Mouse (Mus musculus) intestine, postnatal 0 days (tissue): ENCODE data around the gene Sec24a. TPM values are rescaled to one million over a fixed set of nuclear protein-coding genes. Genes with fewer than 3 reads are reported as not detected.
A peak's percentile ranks its signal among the peaks of the same experiment; 100 is the strongest.
"Not testable (repeated sequence)": the region's sequence is repeated elsewhere in the genome, so short reads cannot be mapped to it uniquely, and the experiment has no call there.

Experiments
- ATAC-seq: fragments of 200-750 bp; cut with Nextera tagmentation; 2 replicates; pipeline ENCODE4 v1.8.0; 2017; ENCODE audit warnings: mild to moderate bottlenecking, moderate TSS enrichment, moderate library complexity
- H3K27ac ChIP-seq: fragments of 300-500 bp; sonication (generic); 2 replicates; pipeline ENCODE4 v1.5.1; 2014; ENCODE audit warnings: mild to moderate bottlenecking, low read depth, low read length, moderate library complexity
- H3K27me3 ChIP-seq: fragments of 300-500 bp; sonication (generic); replicated peaks from 2 replicates; pipeline ENCODE4 v1.6.1; 2014; ENCODE audit warnings: low read length, mixed read lengths; ENCODE audit not compliant: control insufficient read depth, insufficient read depth
- H3K36me3 ChIP-seq: fragments of 300-500 bp; sonication (generic); 2 replicates; pipeline ENCODE4 v1.6.1; 2014; ENCODE audit warnings: mild to moderate bottlenecking, moderate library complexity; ENCODE audit not compliant: control insufficient read depth, insufficient read depth
- H3K4me1 ChIP-seq: fragments of 300-500 bp; sonication (generic); replicated peaks from 2 replicates; pipeline ENCODE4 v1.6.1; 2014; ENCODE audit warnings: antibody characterized with exemption, low read length, mixed read lengths; ENCODE audit not compliant: control insufficient read depth, insufficient read depth
- H3K4me2 ChIP-seq: fragments of 300-500 bp; sonication (generic); replicated peaks from 2 replicates; pipeline ENCODE4 v1.6.1; 2014; ENCODE audit warnings: low read depth, mild to moderate bottlenecking, moderate library complexity
- H3K4me3 ChIP-seq: fragments of 300-500 bp; sonication (generic); 2 replicates; pipeline ENCODE4 v1.5.1; 2014; ENCODE audit warnings: low read depth, low read length
- H3K9ac ChIP-seq: fragments of 300-500 bp; sonication (generic); 2 replicates; pipeline ENCODE4 v1.6.1; 2014; ENCODE audit warnings: mild to moderate bottlenecking, low read depth, low read length
- H3K9me3 ChIP-seq: fragments of 300-500 bp; sonication (generic); 2 replicates; pipeline ENCODE4 v1.6.1; 2016; ENCODE audit warnings: mixed run types; ENCODE audit not compliant: control insufficient read depth
- CTCF ChIP-seq: sonication (generic); IDR thresholded peaks from 2 replicates; pipeline ENCODE4 v1.5.1; 2016; ENCODE audit warnings: low read depth, mild to moderate bottlenecking, control low read depth, antibody characterized with exemption, moderate library complexity
- WGBS: fragments of 180-500 bp; shearing (Covaris S2); extraction: QIAGEN DNeasy Blood & Tissue Kit; methylation state at CpG from one replicate; pipeline ENCODE4 v1.1.7; 2014; 5-methylcytosine and 5-hydroxymethylcytosine counted together
- polyA plus RNA-seq: library from polyadenylated mRNA; unstranded; fragments of >200 nt; fragmentation: Nextera tagmentation; extraction: Ambion mirVana; gene quantifications from 2 replicates; pipeline ENCODE4 v1.2.1, GENCODE M21; 2015

Sec24a gene
- polyA plus RNA-seq, 1 experiment from 2014 or later, result 47.1 TPM

DNA sequence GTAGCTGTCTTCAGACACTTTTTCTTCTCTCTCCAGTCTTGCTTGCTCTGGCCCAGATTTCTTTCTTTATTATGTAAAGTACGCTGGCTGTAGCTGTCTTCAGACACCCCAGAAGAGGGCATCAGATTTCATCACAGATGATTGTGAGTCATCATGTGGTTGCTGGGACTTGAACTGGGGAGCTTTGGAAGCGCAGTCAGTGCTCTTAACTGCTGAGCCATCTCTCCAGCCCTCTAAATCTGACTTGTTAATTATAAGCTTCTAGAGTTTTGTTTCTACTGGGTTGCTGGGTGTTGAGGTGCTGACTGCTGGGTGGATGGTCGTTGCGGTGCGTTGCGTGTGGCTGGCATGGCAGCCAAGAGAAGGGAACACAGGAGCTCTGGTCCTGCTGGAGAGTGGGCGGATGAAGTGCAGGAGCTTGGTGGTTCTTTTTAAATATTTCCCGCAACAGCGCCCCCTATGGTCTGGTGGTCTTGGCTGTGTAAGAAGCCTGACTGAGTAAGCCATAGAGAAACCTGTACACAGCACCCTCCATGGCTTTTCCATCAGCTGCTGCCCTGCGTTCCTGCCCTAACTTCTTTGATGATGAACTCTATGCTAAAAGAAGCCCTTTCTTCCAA, 59.9 kb downstream of the Sec24a start:
- H3K4me3 ChIP-seq, result no peak overlapping the region
- H3K9ac ChIP-seq, result no peak overlapping the region
- H3K36me3 ChIP-seq, result peaks cover 76% of the 10 kb centered on the region
- H3K4me2 ChIP-seq, result no peak overlapping the region
- no peaks in the 10 kb centered on the region for H3K9me3 ChIP-seq
- WGBS, result 72% methylated on average over 10 of the region's 10 CpGs
- TF ChIP-seq CTCF, result peak; percentile 51
- H3K4me1 ChIP-seq, result no peaks in the 10 kb centered on the region
- ATAC-seq, result no peak
- no peaks in the 10 kb centered on the region for H3K27me3 ChIP-seq
- no peak overlapping the region for H3K27ac ChIP-seq

DNA sequence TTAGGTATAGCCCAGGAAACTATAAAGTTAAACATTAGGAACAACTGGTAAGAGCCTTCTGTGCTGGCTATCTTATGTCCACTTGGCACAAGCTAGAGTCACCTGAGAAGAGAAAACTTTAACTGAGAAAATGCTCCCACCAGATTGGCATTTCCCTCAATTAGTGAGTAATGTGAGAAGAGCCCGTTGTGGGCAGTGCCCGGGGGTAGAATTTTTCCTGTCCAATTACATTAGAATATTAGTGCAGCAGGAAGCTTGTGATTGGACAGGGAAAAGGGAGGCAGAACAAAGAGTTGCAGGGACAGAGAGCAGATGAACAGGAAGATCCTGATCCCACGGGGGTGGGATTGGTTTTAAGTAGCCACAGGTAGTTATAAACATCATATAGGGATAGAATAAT, 60.6 kb downstream of the Sec24a start:
- no peaks in the 10 kb centered on the region for H3K9me3 ChIP-seq
- no peaks in the 10 kb centered on the region for H3K4me1 ChIP-seq
- no peak for ATAC-seq
- WGBS, result 76% methylated on average over 3 of the region's 3 CpGs
- no peaks in the 10 kb centered on the region for H3K27me3 ChIP-seq
- H3K27ac ChIP-seq, result no peak overlapping the region
- H3K4me2 ChIP-seq, result no peak overlapping the region
- H3K4me3 ChIP-seq, result no peak overlapping the region
- no peak for TF ChIP-seq CTCF
- no peak overlapping the region for H3K9ac ChIP-seq
- peaks cover 75% of the 10 kb centered on the region for H3K36me3 ChIP-seq

- no peak for ATAC-seq
- Histone ChIP-seq H3K27ac (no peak overlapping the region), H3K4me1 (no peaks in the 10 kb centered on the region), H3K27me3 (no peaks in the 10 kb centered on the region), H3K4me3 (no peak overlapping the region), H3K4me2 (no peak overlapping the region), H3K9ac (no peak overlapping the region), H3K36me3 (peaks cover 43% of the 10 kb centered on the region), H3K9me3 (no peaks in the 10 kb centered on the region)
- no peak for TF ChIP-seq CTCF
- 96% methylated on average over 3 of the region's 3 CpGs for WGBS
Observed at GRCm38 (mm10) chr11:51694984-51695383, 68.5 kb downstream of the Sec24a start.

GRCm38 (mm10) chr11:51690597-51690996, 72.8 kb downstream of the Sec24a start:
- not testable (repeated sequence) for H3K9ac ChIP-seq, H3K27me3 ChIP-seq, H3K4me1 ChIP-seq, H3K27ac ChIP-seq, ATAC-seq, H3K4me3 ChIP-seq, H3K36me3 ChIP-seq, H3K9me3 ChIP-seq, H3K4me2 ChIP-seq
- 100% methylated on average over 1 of the region's 3 CpGs for WGBS

GRCm38 (mm10) chr11:51689343-51689742, 74.1 kb downstream of the Sec24a start:
- no peak for TF ChIP-seq CTCF
- Histone ChIP-seq H3K4me2 (peak overlapping the region; percentile 75), H3K9ac (peak overlapping the region; percentile 64), H3K27me3 (no peaks in the 10 kb centered on the region), H3K27ac (peak overlapping the region; percentile 96), H3K36me3 (0 out of 2 replicates have a peak, but pooled peaks cover 4% of the 10 kb centered on the region), H3K4me3 (peak overlapping the region; percentile 68), H3K9me3 (no peaks in the 10 kb centered on the region), H3K4me1 (no peaks in the 10 kb centered on the region)
- no peak for ATAC-seq
- WGBS, result 20% methylated on average over 6 of the region's 6 CpGs

GRCm38 (mm10) chr11:51688330-51689328, 74.8 kb downstream of the Sec24a start, which contains the start of gene 0610009B22Rik:
Gene 0610009B22Rik (minus strand): TSS chr11:51688874.
- H3K4me1 ChIP-seq, result no peaks in the 10 kb centered on the region
- under 1% methylated on average over 60 of the region's 60 CpGs for WGBS
- peak within 1 kb of the TSS; percentile 72 for H3K9ac ChIP-seq
- no peak for TF ChIP-seq CTCF
- peak within 1 kb of the TSS; percentile 96 for H3K27ac ChIP-seq
- ATAC-seq, result peak; percentile 98
- peak within 1 kb of the TSS; percentile 68 for H3K4me3 ChIP-seq
- no peaks in the 10 kb centered on the region for H3K9me3 ChIP-seq
- peak within 1 kb of the TSS; percentile 75 for H3K4me2 ChIP-seq
- H3K36me3 ChIP-seq, result 0 out of 2 replicates have a peak, but pooled peaks cover 4% of the 10 kb centered on the region
- H3K27me3 ChIP-seq, result no peaks in the 10 kb centered on the region
